Mouse (Mus musculus): Measurements from ENCODE around the gene Cyp2ab1. TPM values are rescaled to one million over a fixed set of nuclear protein-coding genes. Genes with fewer than 3 reads are reported as not detected.

The Cyp2ab1 gene
- total and polyA plus RNA-seq, 3 experiments, result not detected

DNA sequence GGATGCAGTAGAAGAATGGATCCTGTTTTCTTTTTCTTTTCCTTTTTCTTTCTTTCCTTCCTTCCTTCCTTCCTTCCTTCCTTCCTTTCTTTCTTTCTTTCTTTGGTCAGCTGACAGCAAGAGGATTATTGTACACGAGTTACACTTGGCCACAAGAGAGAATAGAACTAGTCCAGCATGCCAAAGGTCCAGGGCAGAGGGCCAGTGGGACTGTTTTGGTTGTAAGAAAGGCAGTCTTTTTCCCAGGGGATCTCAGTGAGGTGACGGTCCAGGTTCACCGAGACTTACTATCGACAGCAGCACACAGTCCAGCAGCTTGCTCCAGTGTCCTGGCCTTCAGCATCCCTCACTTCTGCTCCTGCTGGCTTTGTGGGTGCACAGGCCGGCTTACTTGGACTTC, 3.1 kb upstream of the Cyp2ab1 start:
- Histone ChIP-seq H3K79me2 (replicated peaks; ENCODE audit: control insufficient read depth, extremely low read depth, insufficient read depth, poor library complexity, severe bottlenecking) (no peaks in the 10 kb centered on the region), H3K4me2 (ENCODE audit: insufficient read depth, low read depth, poor library complexity, severe bottlenecking) (no peak overlapping the region), H3K9ac (ENCODE audit: insufficient read depth, low read depth) (no peak overlapping the region), H3K27me3 (replicated peaks) (no peaks in the 10 kb centered on the region), H3K4me3 (replicated peaks in 1 of 3; ENCODE audit: low read depth in 2 of 3, low read length in 2 of 3, poor library complexity in 1 of 3) (no peak overlapping the region), H3K9me3 (replicated peaks; ENCODE audit: low read length) (no peaks in the 10 kb centered on the region), H3K4me1 (ENCODE audit: control insufficient read depth in 1 of 2, insufficient read depth in 2 of 2) (peaks cover 12 to 18% of the 10 kb centered on the region in 2 experiments; a peak in 3 of 4 replicates), H3K36me3 (replicated peaks in 1 of 2; ENCODE audit: control insufficient read depth in 1 of 2, insufficient read depth in 1 of 2, low read length in 1 of 2) (peaks cover 2 to 36% of the 10 kb centered on the region in 2 experiments), H3K27ac (ENCODE audit: insufficient read depth, low read depth) (no peak overlapping the region)
- in situ Hi-C loops (cut with MboI; ENCODE audit: low pct_ligation_motif_present, low pct_unique_long_range_greater_than_20kb, low sequenced_read_pairs) (no loop called here), dilution Hi-C loops (cut with MboI; ENCODE audit: extremely low pct_ligation_motif_present, extremely low pct_unique_long_range_greater_than_20kb, low sequenced_read_pairs) (no loop called here)
- no peak for DNase-seq (ENCODE audit: extremely low read depth)
- TF ChIP-seq MEF2A (IDR thresholded peaks at IDR 0.05; ENCODE audit: borderline replicate concordance, low read depth, low read length), result no peak
- no peak for TF ChIP-seq MYC (IDR thresholded peaks at IDR 0.05; ENCODE audit: low read depth, low read length)
- TF ChIP-seq POLR2A (IDR thresholded peaks at IDR 0.05; ENCODE audit: low read depth, low read length), result no peak
- no peak for TF ChIP-seq GABPA (IDR thresholded peaks at IDR 0.05; ENCODE audit: insufficient replicate concordance, low read depth, low read length)
- TF ChIP-seq MAFK (IDR thresholded peaks at IDR 0.05; ENCODE audit: insufficient replicate concordance, low read length), result no peak
- TF ChIP-seq BHLHE40 (IDR thresholded peaks at IDR 0.05; ENCODE audit: low read depth, low read length), result no peak
- TF ChIP-seq POLR2AphosphoS2 (IDR thresholded peaks at IDR 0.05; ENCODE audit: low read depth, low read length), result no peak
- no peak for TF ChIP-seq E2F4 (IDR thresholded peaks at IDR 0.05; ENCODE audit: insufficient replicate concordance, low read depth, low read length)
- TF ChIP-seq SMC3 (IDR thresholded peaks at IDR 0.05; ENCODE audit: low read depth, low read length), result no peak
- no peak for TF ChIP-seq UBTF (IDR thresholded peaks at IDR 0.05; ENCODE audit: low read depth, low read length)
- TF ChIP-seq USF2 (conservative IDR thresholded peaks at IDR 0.05; ENCODE audit: low read depth, low read length), result no peak

DNA sequence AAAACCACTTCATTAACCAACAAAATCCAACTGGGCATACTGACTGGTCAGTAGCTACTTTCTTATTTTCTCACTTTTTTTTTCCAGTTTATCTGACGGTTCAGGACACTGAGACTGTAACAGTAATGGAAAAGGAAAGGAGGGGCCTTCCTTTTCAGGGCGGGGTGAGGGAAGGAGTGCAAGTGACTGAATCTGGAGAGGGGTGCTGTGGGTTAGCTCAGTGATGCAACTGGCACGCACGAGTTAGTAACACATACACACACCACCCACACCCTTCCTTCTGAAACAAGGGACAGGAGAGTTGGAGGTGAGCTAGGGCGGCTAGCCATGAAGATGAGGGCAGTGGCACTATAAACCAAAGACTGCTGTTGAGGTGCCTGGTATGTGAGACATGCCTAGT, 1.3 kb downstream of the Cyp2ab1 start:
- H3K27ac ChIP-seq (ENCODE audit: insufficient read depth, low read depth), result peak overlapping the region; percentile 41; the same call in 1 of the 2 replicates
- peaks cover 0 to 4% of the 10 kb centered on the region in 2 experiments for H3K36me3 ChIP-seq (replicated peaks in 1 of 2; ENCODE audit: control insufficient read depth in 1 of 2, insufficient read depth in 1 of 2, low read length in 1 of 2)
- H3K9me3 ChIP-seq (replicated peaks; ENCODE audit: low read length), result no peaks in the 10 kb centered on the region
- dilution Hi-C loops (cut with MboI; ENCODE audit: extremely low pct_ligation_motif_present, extremely low pct_unique_long_range_greater_than_20kb, low sequenced_read_pairs), result no loop called here
- H3K4me3 ChIP-seq (replicated peaks in 1 of 3; ENCODE audit: low read depth in 2 of 3, low read length in 2 of 3, poor library complexity in 1 of 3), result peak overlapping the region in 1 of 3 experiments; percentile 34
- no peaks in the 10 kb centered on the region for H3K27me3 ChIP-seq (replicated peaks)
- TF ChIP-seq RCOR1 (conservative IDR thresholded peaks at IDR 0.05; ENCODE audit: low read depth, low read length) (no peak), BHLHE40 (IDR thresholded peaks at IDR 0.05; ENCODE audit: low read depth, low read length) (peak; percentile 36; the same call in 1 of the 2 replicates), JUND (conservative IDR thresholded peaks at IDR 0.05; ENCODE audit: low read depth, low read length) (no peak), ZKSCAN1 (IDR thresholded peaks at IDR 0.05; ENCODE audit: borderline replicate concordance, low read depth, low read length) (no peak), NRF1 (IDR thresholded peaks at IDR 0.05; ENCODE audit: low read depth, low read length) (no peak), PAX5 (IDR thresholded peaks at IDR 0.05; ENCODE audit: low read length) (no peak), ELF1 (IDR thresholded peaks at IDR 0.05; ENCODE audit: low read depth, low read length) (no peak), HCFC1 (IDR thresholded peaks at IDR 0.05; ENCODE audit: low read depth, low read length) (no peak)
- no peaks in the 10 kb centered on the region for H3K79me2 ChIP-seq (replicated peaks; ENCODE audit: control insufficient read depth, extremely low read depth, insufficient read depth, poor library complexity, severe bottlenecking)
- H3K4me1 ChIP-seq (ENCODE audit: control insufficient read depth in 1 of 2, insufficient read depth in 2 of 2), result peaks cover 12 to 18% of the 10 kb centered on the region in 2 experiments; a peak in 3 of 4 replicates
- DNase-seq (ENCODE audit: extremely low read depth), result no peak
- in situ Hi-C loops (cut with MboI; ENCODE audit: low pct_ligation_motif_present, low pct_unique_long_range_greater_than_20kb, low sequenced_read_pairs), result no loop called here
- peak overlapping the region; percentile 60; the same call in 1 of the 2 replicates for H3K9ac ChIP-seq (ENCODE audit: insufficient read depth, low read depth)
- peak overlapping the region; percentile 59 for H3K4me2 ChIP-seq (ENCODE audit: insufficient read depth, low read depth, poor library complexity, severe bottlenecking)
